Mouse (Mus musculus) forebrain, embryonic 14.5 days (tissue): ENCODE data around the gene Ccser1. TPM values are rescaled to one million over a fixed set of nuclear protein-coding genes. Genes with fewer than 3 reads are reported as not detected.

Experiments used
- ATAC-seq: fragments of 200-750 bp; cut with Nextera tagmentation; 2 replicates; pipeline ENCODE4 v1.8.0; 2017; ENCODE audit warnings: mild to moderate bottlenecking, moderate library complexity
- DNase-seq: peaks from one replicate; pipeline ENCODE4 v3.0.0-alpha.2; 2015; ENCODE audit warnings: low spot score
- H3K27ac ChIP-seq: fragments of 300-500 bp; sonication (generic); 2 replicates; pipeline ENCODE4 v1.5.1; 2014; ENCODE audit warnings: low read depth, mild to moderate bottlenecking, control low read depth, low read length, moderate library complexity
- H3K27me3 ChIP-seq: fragments of 300-500 bp; sonication (generic); replicated peaks from 2 replicates; pipeline ENCODE4 v1.6.1; 2014; ENCODE audit warnings: low read length, control low read depth, mixed read lengths; ENCODE audit not compliant: control insufficient read depth, insufficient read depth
- H3K36me3 ChIP-seq: fragments of 300-500 bp; sonication (generic); 2 replicates; pipeline ENCODE4 v1.6.1; 2014; ENCODE audit warnings: low read length, control low read depth; ENCODE audit not compliant: control insufficient read depth, insufficient read depth
- H3K4me1 ChIP-seq: fragments of 300-500 bp; sonication (generic); 2 replicates; pipeline ENCODE4 v1.6.1; 2014; ENCODE audit warnings: antibody characterized with exemption, low read length, control low read depth; ENCODE audit not compliant: control insufficient read depth, insufficient read depth
- H3K4me2 ChIP-seq: fragments of 300-500 bp; sonication (generic); 2 replicates; pipeline ENCODE4 v1.6.1; 2014; ENCODE audit warnings: mild to moderate bottlenecking, control low read depth, low read length
- H3K4me3 ChIP-seq: fragments of 300-500 bp; sonication (generic); 2 replicates; pipeline ENCODE4 v1.5.1; 2014; ENCODE audit warnings: low read depth, low read length, control low read depth
- H3K9ac ChIP-seq: fragments of 300-500 bp; sonication (generic); 2 replicates; pipeline ENCODE4 v1.6.1; 2014; ENCODE audit warnings: mild to moderate bottlenecking, low read length, control low read depth, moderate library complexity
- H3K9me3 ChIP-seq: fragments of 300-500 bp; sonication (generic); replicated peaks from 2 replicates; pipeline ENCODE4 v1.6.1; 2016; ENCODE audit warnings: low read length, control low read depth, mixed read lengths; ENCODE audit not compliant: control insufficient read depth
- WGBS: fragments of 180-500 bp; shearing (Covaris S2); extraction: QIAGEN DNeasy Blood & Tissue Kit; methylation state at CpG from one replicate; pipeline ENCODE4 v1.1.7; 2014; 5-methylcytosine and 5-hydroxymethylcytosine counted together
- polyA plus RNA-seq: library from polyadenylated mRNA; unstranded; fragments of >200 nt; fragmentation: Nextera tagmentation; extraction: Ambion mirVana; gene quantifications from 2 replicates; pipeline ENCODE4 v1.2.1, GENCODE M21; 2014

Gene Ccser1
- polyA plus RNA-seq, 1 experiment from 2014 or later: 16.9 TPM

- Histone ChIP-seq H3K4me3 (no peak overlapping the region), H3K4me2 (peak overlapping the region; percentile 14; the same call in 1 of the 2 replicates), H3K27me3 (no peaks in the 10 kb centered on the region), H3K36me3 (no peaks in the 10 kb centered on the region), H3K4me1 (peaks cover 6% of the 10 kb centered on the region; the same call in 1 of the 2 replicates), H3K9ac (no peak overlapping the region), H3K9me3 (no peaks in the 10 kb centered on the region), H3K27ac (no peak overlapping the region)
- 37% methylated on average over 15 of the region's 15 CpGs for WGBS
- peak; percentile 29 for DNase-seq
- ATAC-seq: peak; percentile 70
These were observed 149.7 kb downstream of the Ccser1 start for GRCm38 (mm10) chr6:61329593-61330540.

DNA sequence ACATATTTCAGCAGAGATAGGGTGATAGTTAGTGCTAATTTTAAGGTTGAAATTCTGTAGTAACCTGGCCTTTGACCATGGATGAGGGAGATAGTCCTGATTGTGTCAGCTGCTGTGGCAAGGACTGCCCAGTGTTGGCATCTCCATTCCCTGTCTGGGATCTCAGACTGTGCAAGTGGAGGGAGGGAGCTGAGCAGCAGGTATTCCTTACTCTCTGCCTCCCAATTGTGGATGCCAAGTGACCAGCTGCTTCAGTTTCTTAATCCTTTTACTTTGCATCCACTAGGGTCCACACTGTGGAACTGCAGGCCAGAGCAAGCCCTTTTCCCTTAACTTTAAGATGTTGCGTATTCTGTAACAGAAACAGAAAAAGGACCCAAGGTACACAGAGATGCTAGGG is 154.3 kb downstream of the Ccser1 start:
- no peaks in the 10 kb centered on the region for H3K9me3 ChIP-seq
- no peak overlapping the region for H3K9ac ChIP-seq
- no peaks in the 10 kb centered on the region for H3K27me3 ChIP-seq
- no peak overlapping the region for H3K4me3 ChIP-seq
- 97% methylated on average over 1 of the region's 1 CpGs for WGBS
- no peak for DNase-seq
- H3K27ac ChIP-seq: no peak overlapping the region
- H3K4me2 ChIP-seq: no peak overlapping the region
- no peak for ATAC-seq
- H3K36me3 ChIP-seq: no peaks in the 10 kb centered on the region
- peaks cover 5% of the 10 kb centered on the region; the same call in 1 of the 2 replicates for H3K4me1 ChIP-seq

DNA sequence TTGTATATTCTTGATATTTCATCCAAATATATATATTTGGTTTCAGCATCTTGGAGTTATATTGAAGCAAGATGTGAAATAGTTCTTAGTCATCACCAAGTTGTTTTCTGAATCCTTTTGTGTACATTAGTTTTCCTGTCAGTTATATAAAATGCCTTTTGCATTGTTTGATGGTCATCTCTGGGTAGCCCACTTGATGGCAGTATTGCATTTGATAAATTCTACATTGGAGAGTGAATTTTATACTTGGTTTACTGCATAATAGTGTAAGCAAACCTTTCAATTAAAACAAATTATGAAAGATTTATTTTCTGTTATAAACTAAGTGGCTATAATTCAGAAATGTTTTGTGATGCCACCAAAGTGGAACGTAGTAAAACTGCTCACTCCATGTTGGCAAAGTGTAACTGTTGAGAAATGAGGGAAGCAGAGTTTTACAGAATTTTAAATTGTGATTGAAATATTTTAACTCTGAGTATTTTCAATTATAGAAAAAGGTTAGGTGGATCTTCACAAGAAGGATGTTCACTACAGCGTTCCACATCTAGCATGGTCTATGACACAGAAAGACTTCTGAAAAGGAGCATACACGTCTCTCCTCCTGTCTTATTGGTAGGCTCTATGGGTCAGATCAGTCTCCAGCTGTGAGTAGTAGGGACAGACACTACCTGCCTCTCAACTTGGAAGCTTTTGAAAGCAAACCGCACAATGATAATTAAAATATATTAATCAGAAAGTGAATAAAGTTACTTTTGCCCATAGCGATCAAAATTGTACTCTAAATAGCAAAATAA is 167.1 kb downstream of the Ccser1 start:
- no peak overlapping the region for H3K4me3 ChIP-seq
- H3K36me3 ChIP-seq: no peaks in the 10 kb centered on the region
- peak; percentile 69 for DNase-seq
- H3K4me2 ChIP-seq: no peak overlapping the region
- H3K27ac ChIP-seq: no peak overlapping the region
- H3K9me3 ChIP-seq: no peaks in the 10 kb centered on the region
- ATAC-seq: no peak
- no peaks in the 10 kb centered on the region for H3K4me1 ChIP-seq
- 78% methylated on average over 5 of the region's 5 CpGs for WGBS
- H3K9ac ChIP-seq: no peak overlapping the region
- no peaks in the 10 kb centered on the region for H3K27me3 ChIP-seq

GRCm38 (mm10) chr6:61363722-61364121 is 183.6 kb downstream of the Ccser1 start:
- no peaks in the 10 kb centered on the region for H3K4me1 ChIP-seq
- H3K27ac ChIP-seq: no peak overlapping the region
- no peaks in the 10 kb centered on the region for H3K36me3 ChIP-seq
- no peak overlapping the region for H3K9ac ChIP-seq
- no peaks in the 10 kb centered on the region for H3K27me3 ChIP-seq
- ATAC-seq (no peak), DNase-seq (no peak)
- H3K4me3 ChIP-seq: no peak overlapping the region
- H3K9me3 ChIP-seq: no peaks in the 10 kb centered on the region
- WGBS: 76% methylated on average over 5 of the region's 5 CpGs
- H3K4me2 ChIP-seq: no peak overlapping the region

GRCm38 (mm10) chr6:61382526-61382925 is 202.4 kb downstream of the Ccser1 start:
- no peak overlapping the region for H3K9ac ChIP-seq
- no peak overlapping the region for H3K4me3 ChIP-seq
- H3K27ac ChIP-seq: no peak overlapping the region
- peak; percentile 72 for DNase-seq
- no peaks in the 10 kb centered on the region for H3K4me1 ChIP-seq
- peak; percentile 70 for ATAC-seq
- no peak overlapping the region for H3K4me2 ChIP-seq
- H3K36me3 ChIP-seq: no peaks in the 10 kb centered on the region
- H3K9me3 ChIP-seq: no peaks in the 10 kb centered on the region
- WGBS: 31% methylated on average over 3 of the region's 3 CpGs
- no peaks in the 10 kb centered on the region for H3K27me3 ChIP-seq

DNA sequence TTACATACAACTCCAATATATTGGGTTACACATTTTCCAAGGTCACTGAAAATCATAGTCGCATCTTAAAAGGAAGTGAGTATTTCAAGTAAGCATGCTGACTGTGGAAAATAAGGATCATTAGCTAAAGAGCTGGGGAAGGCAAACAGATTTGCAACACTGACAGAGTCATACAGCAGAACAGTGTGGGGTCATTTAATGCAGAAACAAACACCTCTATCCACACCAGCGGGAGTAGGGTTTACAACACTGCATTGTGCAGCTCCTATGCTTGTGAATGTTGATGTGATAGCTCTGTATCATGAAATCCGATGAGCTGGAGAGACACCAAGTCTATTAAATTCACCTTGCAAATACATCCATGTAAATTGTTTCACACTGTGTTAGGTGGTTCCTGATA is 202.9 kb downstream of the Ccser1 start:
- no peak overlapping the region for H3K27ac ChIP-seq
- ATAC-seq: no peak

DNA sequence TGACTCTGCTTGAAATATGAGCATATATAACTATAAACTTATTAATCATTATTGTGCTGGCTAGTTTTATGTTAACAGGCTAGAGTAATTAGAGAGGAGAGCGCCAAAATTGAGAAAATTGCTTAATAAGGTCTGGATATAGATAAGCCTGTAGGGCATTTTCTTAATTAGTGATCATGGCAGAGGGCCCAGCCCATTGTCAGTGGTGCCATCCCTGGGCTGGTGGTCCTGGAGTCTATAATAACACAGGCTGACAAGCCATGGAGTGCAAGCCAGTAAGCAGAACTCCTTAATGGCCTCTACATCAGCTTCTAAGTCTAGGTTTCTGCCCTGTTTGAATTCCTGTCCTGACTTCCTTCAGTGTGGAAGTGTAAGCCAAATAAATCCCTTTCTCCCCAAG is 206.9 kb downstream of the Ccser1 start:
- DNase-seq: peak; percentile 23
- H3K36me3 ChIP-seq: no peaks in the 10 kb centered on the region
- H3K4me2 ChIP-seq: no peak overlapping the region
- no peaks in the 10 kb centered on the region for H3K27me3 ChIP-seq
- no peaks in the 10 kb centered on the region for H3K9me3 ChIP-seq
- no peak overlapping the region for H3K27ac ChIP-seq
- no peaks in the 10 kb centered on the region for H3K4me1 ChIP-seq
- no peak; the same call in 1 of the 2 replicates for ATAC-seq
- 78% methylated on average over 1 of the region's 1 CpGs for WGBS
- no peak overlapping the region for H3K9ac ChIP-seq
- H3K4me3 ChIP-seq: no peak overlapping the region

More for the DNA sequence above, 202.9 kb downstream of the Ccser1 start:
- DNase-seq: no peak
- WGBS: 53% methylated on average over 3 of the region's 3 CpGs
- no peak overlapping the region for H3K9ac ChIP-seq
- no peak overlapping the region for H3K4me3 ChIP-seq
- no peaks in the 10 kb centered on the region for H3K4me1 ChIP-seq
- H3K4me2 ChIP-seq: no peak overlapping the region
- no peaks in the 10 kb centered on the region for H3K27me3 ChIP-seq
- no peaks in the 10 kb centered on the region for H3K36me3 ChIP-seq
- H3K9me3 ChIP-seq: no peaks in the 10 kb centered on the region

DNA sequence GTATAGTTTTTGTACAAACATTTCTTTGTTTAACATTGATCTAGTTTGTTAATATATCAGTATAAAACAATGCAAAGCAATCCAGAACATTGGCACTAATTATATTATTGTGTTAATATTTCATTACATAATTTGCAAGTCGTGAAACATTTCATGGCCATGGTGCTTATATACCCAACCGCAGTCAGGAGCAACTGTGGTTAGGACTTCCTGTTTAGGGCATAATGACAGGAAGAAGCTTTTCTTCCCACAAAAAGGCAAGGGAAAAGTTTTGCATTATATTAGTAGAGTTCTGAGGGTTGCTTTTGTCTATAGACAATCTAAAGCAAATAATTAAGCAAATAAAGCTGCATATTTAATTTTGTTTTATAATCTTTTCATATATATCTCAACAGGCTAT is 247.4 kb downstream of the Ccser1 start:
- Histone ChIP-seq H3K36me3 (no peaks in the 10 kb centered on the region), H3K27me3 (no peaks in the 10 kb centered on the region), H3K4me2 (no peak overlapping the region), H3K4me3 (no peak overlapping the region), H3K27ac (no peak overlapping the region), H3K9me3 (no peaks in the 10 kb centered on the region), H3K9ac (no peak overlapping the region), H3K4me1 (peaks cover 10% of the 10 kb centered on the region; the same call in 1 of the 2 replicates)
- ATAC-seq (no peak), DNase-seq (no peak)
- WGBS: 92% methylated on average over 2 of the region's 2 CpGs
